Mouse (Mus musculus) cerebellum, adult 2 months (tissue): ENCODE measurements around the gene Frmd4a.

ENCODE experiments used
- CTCF ChIP-seq: fragments of 200-500 bp; IDR thresholded peaks from 2 replicates; pipeline ENCODE4 v1.5.1; 2011; ENCODE audit warnings: low read depth, mild to moderate bottlenecking, control low read depth, low read length, moderate library complexity, borderline replicate concordance; ENCODE audit not compliant: insufficient read depth
- POLR2A ChIP-seq: fragments of 200-500 bp; IDR thresholded peaks from 2 replicates; pipeline ENCODE4 v1.6.1; 2011; ENCODE audit warnings: low read length, control low read depth, borderline replicate concordance; ENCODE audit not compliant: insufficient read depth

DNA sequence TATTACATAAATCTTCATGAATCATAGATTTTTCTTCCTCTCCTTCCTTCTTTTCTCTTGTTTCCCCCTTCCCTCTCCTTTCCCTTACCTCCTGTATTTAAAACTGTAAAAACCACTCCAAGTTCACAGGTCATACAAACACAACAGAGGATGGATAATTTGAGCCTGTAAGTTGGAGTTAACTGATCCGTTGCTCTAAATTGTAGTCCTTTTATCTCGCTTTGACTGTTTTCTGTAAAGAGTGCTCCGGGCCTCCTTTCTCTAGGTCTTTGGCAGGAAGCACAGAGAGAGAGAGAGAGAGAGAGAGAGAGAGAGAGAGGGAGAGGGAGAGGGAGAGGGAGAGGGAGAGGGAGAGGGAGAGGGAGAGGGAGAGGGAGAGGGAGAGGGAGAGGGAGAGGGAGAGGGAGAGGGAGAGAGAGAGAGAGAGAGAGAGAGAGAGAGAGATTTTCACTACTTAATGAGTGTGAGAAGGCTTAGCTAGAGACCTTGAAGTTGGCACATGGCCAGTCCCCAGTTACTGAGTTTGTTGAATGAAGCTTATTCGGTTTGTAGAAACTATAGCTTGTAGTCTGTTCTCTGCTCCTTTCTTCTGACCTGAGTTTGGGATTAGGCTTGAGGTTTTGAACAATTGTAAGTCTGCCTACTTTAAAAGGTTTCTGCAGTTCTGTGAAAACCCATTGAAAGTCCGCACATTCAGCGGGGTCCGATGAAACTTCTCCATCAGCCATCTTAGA, 499.5 kb downstream of the Frmd4a start:
- TF ChIP-seq CTCF (no peak), POLR2A (no peak)
